Mouse (Mus musculus) bone marrow macrophage, adult 2 months (primary cell): ENCODE results near the gene Pigw. TPM values are rescaled to one million over a fixed set of nuclear protein-coding genes. Genes with fewer than 3 reads are reported as not detected.

Experiments
- H3K27ac ChIP-seq: 2 replicates; pipeline ENCODE4 v1.5.1; 2012; ENCODE audit warnings: low read depth, low read length; ENCODE audit not compliant: insufficient read depth
- H3K4me1 ChIP-seq: 2 replicates; pipeline ENCODE4 v1.6.1; 2012; ENCODE audit warnings: low read length; ENCODE audit not compliant: control insufficient read depth, insufficient read depth
- H3K4me3 ChIP-seq: 2 replicates; pipeline ENCODE4 v1.5.1; 2012; ENCODE audit warnings: mild to moderate bottlenecking, low read length, moderate library complexity; ENCODE audit not compliant: insufficient read depth
- CTCF ChIP-seq: IDR thresholded peaks from 2 replicates; pipeline ENCODE4 v1.5.1; 2012; ENCODE audit warnings: low read depth, mild to moderate bottlenecking, low read length, moderate library complexity
- POLR2A ChIP-seq: IDR thresholded peaks from 2 replicates; pipeline ENCODE4 v1.6.1; 2012; ENCODE audit warnings: mild to moderate bottlenecking, low read depth, low read length, borderline replicate concordance
- polyA plus RNA-seq: library from polyadenylated mRNA; stranded (reverse); fragments of >200 nt; gene quantifications from 2 replicates; pipeline ENCODE4 v1.2.4, GENCODE M21; 2012; ENCODE audit not compliant: missing spikeins, insufficient read depth, insufficient read length

The Pigw gene
- polyA plus RNA-seq, 1 experiment: 2.6 TPM

- Histone ChIP-seq H3K4me1 (peaks cover 13% of the 10 kb centered on the region), H3K4me3 (no peak overlapping the region)
These were observed 12.5 kb downstream of the Pigw start for GRCm38 (mm10) chr11:84867586-84867985.

GRCm38 (mm10) chr11:84865268-84865667 lies 14.8 kb downstream of the Pigw start:
- no peak overlapping the region for H3K4me3 ChIP-seq
- TF ChIP-seq CTCF (no peak), POLR2A (no peak)
- peaks cover 13% of the 10 kb centered on the region for H3K4me1 ChIP-seq
- H3K27ac ChIP-seq: no peak overlapping the region

More at GRCm38 (mm10) chr11:84867586-84867985, 12.5 kb downstream of the Pigw start:
- TF ChIP-seq POLR2A: no peak
- no peak for TF ChIP-seq CTCF
- no peak overlapping the region for H3K27ac ChIP-seq

- TF ChIP-seq POLR2A: no peak
- no peak for TF ChIP-seq CTCF
- Histone ChIP-seq H3K4me3 (no peak overlapping the region), H3K27ac (peak overlapping the region; percentile 19; the same call in 1 of the 2 replicates), H3K4me1 (peaks cover 7% of the 10 kb centered on the region)
These were observed 24.8 kb downstream of the Pigw start for GRCm38 (mm10) chr11:84855285-84855684.

GRCm38 (mm10) chr11:84847475-84848090 lies 32.5 kb downstream of the Pigw start:
- Histone ChIP-seq H3K4me3 (no peak overlapping the region), H3K27ac (no peak overlapping the region), H3K4me1 (no peaks in the 10 kb centered on the region)
- no peak for TF ChIP-seq POLR2A
- TF ChIP-seq CTCF: no peak

DNA sequence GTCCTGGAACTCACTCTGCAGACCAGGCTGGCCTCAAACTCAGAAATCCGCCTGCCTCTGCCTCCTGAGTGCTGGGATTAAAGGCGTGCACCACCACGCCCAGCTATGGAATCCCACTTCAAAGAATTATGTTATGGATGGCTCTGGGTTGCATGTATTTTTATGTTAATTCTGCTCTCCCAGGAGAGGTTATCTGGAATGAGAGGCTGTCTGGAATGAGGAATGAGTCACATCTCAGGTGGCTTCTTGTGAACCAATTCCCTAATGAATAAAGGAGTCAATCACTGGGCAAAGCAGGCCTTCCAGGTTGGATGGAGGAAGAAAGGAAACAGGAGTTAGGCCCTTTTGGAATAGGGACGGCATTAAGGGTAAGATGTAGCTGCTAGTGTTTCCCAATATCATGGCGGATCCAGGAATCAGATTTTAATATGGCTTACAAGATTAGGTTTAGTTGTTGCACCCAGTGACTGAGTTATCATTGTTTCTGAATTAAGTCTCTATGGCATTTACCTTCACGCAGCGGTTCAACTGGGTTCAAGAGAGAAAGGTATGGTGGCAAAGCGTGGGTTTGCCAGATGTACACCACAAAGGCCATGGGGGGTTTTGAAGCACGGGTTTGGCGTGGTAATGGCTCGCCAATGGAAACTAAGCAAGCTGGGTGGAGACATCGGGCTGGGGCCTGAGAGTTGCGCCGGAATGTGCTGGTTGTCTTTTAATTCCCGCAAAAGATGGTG lies 33.2 kb downstream of the Pigw start:
- Histone ChIP-seq H3K4me3 (no peak overlapping the region), H3K4me1 (no peaks in the 10 kb centered on the region), H3K27ac (no peak overlapping the region)
- TF ChIP-seq POLR2A (no peak), CTCF (no peak)

GRCm38 (mm10) chr11:84839330-84839729 lies 40.8 kb downstream of the Pigw start:
- H3K4me3 ChIP-seq: no peak overlapping the region
- no peak overlapping the region for H3K27ac ChIP-seq
- no peak for TF ChIP-seq POLR2A
- TF ChIP-seq CTCF: no peak
- no peaks in the 10 kb centered on the region for H3K4me1 ChIP-seq

DNA sequence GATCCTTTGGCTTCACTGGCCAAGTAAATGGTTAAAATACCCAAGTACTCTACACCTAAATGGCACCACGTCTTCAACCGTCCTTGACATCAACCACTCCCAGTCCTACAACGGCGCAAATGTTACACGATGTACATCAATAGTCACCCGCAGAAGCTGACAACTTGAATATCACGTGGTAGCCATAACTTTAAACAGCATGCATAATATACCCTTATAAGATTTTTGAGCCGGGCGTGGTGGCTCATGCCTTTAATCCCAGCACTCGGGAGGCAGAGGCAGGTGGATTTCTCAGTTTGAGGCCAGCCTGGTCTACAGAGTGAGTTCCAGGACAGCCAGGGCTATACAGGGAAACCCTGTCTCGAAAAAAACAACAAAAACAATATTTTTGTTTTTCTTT lies 50.6 kb downstream of the Pigw start:
- Histone ChIP-seq H3K27ac (peak overlapping the region; percentile 78), H3K4me3 (peak overlapping the region; percentile 55), H3K4me1 (peaks cover 12% of the 10 kb centered on the region)

DNA sequence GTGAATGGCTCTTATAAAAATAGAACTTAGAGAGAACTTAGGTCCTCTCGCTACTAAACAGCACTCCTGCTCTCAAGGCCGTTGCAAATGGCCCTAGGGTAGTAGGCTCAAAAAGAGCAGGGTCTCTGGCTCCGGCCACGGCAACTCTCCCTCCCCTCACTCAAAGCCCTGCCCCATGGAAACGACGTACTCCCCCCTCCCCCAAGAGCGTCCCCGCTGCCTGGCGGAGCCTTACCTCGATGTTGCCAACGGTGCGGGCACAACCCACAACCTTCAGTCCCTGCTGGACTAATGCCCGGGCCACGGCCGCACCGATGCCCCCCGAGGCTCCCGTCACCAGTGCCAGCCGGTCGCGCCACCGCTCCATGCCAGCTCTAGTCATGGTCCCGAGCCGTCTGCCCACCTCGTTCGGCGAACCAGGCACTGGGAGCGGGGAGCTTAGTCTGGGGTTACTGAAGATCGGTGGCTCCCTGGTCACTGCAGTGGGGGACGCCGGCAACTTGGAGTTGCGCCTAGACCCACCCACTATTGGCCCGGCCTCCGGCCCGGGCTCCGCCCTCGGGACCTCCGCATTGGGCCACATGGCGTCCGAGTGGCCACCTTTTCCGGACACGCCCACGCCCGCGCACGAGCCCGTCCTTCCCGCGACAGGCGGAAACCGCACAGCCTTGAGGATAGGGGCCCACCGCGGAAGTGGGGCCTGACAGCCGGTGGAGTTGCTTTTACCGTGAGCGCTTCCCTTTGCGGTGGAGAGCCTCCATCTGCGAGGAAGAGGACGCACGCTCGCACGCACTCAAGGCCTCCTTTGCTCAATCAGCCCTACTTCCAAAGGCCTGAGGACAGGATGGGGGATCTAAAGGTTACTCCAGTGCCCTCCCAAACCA lies 51.3 kb downstream of the Pigw start, which contains the start of gene Dhrs11:
Dhrs11 (minus strand) TSS at position 479 of the 884 bp plus-strand sequence.
- TF ChIP-seq CTCF (no peak), POLR2A (no peak)
- peak within 1 kb of the TSS; percentile 82 for H3K4me3 ChIP-seq
- H3K27ac ChIP-seq: peak within 1 kb of the TSS; percentile 78
- H3K4me1 ChIP-seq: peaks cover 12% of the 10 kb centered on the region

DNA sequence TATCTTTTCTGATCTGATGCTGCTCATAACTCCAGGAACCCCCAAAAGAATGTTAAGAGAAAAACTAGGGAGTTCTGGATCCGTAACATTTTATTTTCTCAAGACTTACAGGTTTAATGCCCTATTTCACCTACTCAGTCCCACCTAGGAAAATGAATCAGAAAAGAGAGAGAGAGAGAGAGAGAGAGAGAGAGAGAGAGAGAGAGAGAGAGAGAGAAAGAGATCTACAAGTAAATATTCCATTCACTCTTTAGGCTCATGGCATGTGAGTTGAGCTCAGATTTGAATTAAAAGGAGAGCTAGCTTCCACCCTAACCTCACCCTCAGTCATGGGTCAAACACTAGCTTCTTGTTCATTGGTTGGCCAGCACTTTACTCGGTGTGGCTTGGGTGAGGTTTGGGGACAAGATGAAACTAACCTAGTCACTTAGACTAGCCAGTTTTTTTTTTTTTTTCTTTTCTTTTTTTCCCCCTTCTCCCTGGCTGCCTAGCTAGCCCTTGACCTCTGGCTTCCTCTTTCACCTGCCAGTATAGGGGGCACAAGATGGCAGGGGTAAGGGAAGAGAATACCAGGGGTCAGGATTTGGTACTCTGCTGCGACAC lies 52.1 kb downstream of the Pigw start:
- Histone ChIP-seq H3K27ac (peak overlapping the region; percentile 56), H3K4me3 (peak overlapping the region; percentile 82), H3K4me1 (peaks cover 12% of the 10 kb centered on the region)
- TF ChIP-seq CTCF (no peak), POLR2A (no peak)

- H3K27ac ChIP-seq: no peak overlapping the region
- H3K4me3 ChIP-seq: no peak overlapping the region
- H3K4me1 ChIP-seq: peaks cover 12% of the 10 kb centered on the region
- TF ChIP-seq CTCF: no peak
- no peak for TF ChIP-seq POLR2A
These were observed 52.6 kb downstream of the Pigw start for GRCm38 (mm10) chr11:84827492-84827891.

Other genes starting within 250 kb of the Pigw start
- 6.5 and 7.8 TPM in 2 replicates for gene Mrm1, start 60.8 kb downstream of the Pigw start, polyA plus RNA-seq
- gene Dhrs11, start 51.3 kb downstream of the Pigw start, polyA plus RNA-seq: 16.3 and 16.8 TPM in 2 replicates
- gene Ggnbp2, start 9.5 kb downstream of the Pigw start, polyA plus RNA-seq: 88.5 and 105 TPM in 2 replicates
- 1.9 and 2.3 TPM in 2 replicates for gene Myo19, start 137 bp downstream of the Pigw start, polyA plus RNA-seq
- 12.1 and 15.0 TPM in 2 replicates for gene Znhit3, start 36.1 kb upstream of the Pigw start, polyA plus RNA-seq
- not detected in 2 replicates for gene Car4, start 77.5 kb upstream of the Pigw start, polyA plus RNA-seq